Mouse (Mus musculus) cerebellum, postnatal 4 days (tissue): ENCODE measurements at regions not wholly inside any gene's neighbourhood (a gene's known extent, or its start where the extent isn't known, plus 50 kb on each side); places are given as distances from the start of the nearest gene placed in this dataset.
A peak's percentile ranks its signal among the peaks of the same experiment; 100 is the strongest.

Experiments used
- DNase-seq, 2 experiments: peaks; one replicate each; pipeline ENCODE4 v3.0.0; 2022; ENCODE audit warnings: low spot score in 2 of 2, mixed read lengths in 1 of 2

- no peak for DNase-seq
These were observed 331.3 kb upstream of the Mki67 start for GRCm38 (mm10) chr7:136047364-136047945.

- no peak for DNase-seq
These were observed 332.9 kb upstream of the Mki67 start for GRCm38 (mm10) chr7:136048925-136049586.

GRCm38 (mm10) chr7:136049587-136049930 is 333.4 kb upstream of the Mki67 start:
- DNase-seq, result no peak

GRCm38 (mm10) chr7:136050116-136050515 is 334.0 kb upstream of the Mki67 start:
- peak in 1 of 2 experiments; percentile 12 for DNase-seq

GRCm38 (mm10) chr7:136056876-136057484 is 340.8 kb upstream of the Mki67 start:
- DNase-seq, result no peak

- no peak for DNase-seq
These were observed 342.2 kb upstream of the Mki67 start for GRCm38 (mm10) chr7:136058319-136058718.

GRCm38 (mm10) chr7:136058751-136059681 is 342.9 kb upstream of the Mki67 start:
- DNase-seq, result no peak

GRCm38 (mm10) chr7:136059896-136060295 is 343.7 kb upstream of the Mki67 start:
- DNase-seq, result peak in 1 of 2 experiments; percentile 13

GRCm38 (mm10) chr7:136060339-136061073 is 344.3 kb upstream of the Mki67 start:
- DNase-seq, result peak; percentile 53 to 63

GRCm38 (mm10) chr7:136062658-136063057 is 346.5 kb upstream of the Mki67 start:
- DNase-seq, result no peak

- no peak for DNase-seq
These were observed 349.0 kb upstream of the Mki67 start for GRCm38 (mm10) chr7:136065038-136065678.

- DNase-seq, result no peak
These were observed 349.5 kb upstream of the Mki67 start for GRCm38 (mm10) chr7:136065679-136066055.

- DNase-seq, result peak in 1 of 2 experiments; percentile 22
These were observed 354.7 kb upstream of the Mki67 start for GRCm38 (mm10) chr7:136070881-136071280.

GRCm38 (mm10) chr7:136071331-136071730 is 355.2 kb upstream of the Mki67 start:
- DNase-seq, result no peak

GRCm38 (mm10) chr7:136073265-136073799 is 357.2 kb upstream of the Mki67 start:
- no peak for DNase-seq

- DNase-seq, result no peak
These were observed 357.9 kb upstream of the Mki67 start for GRCm38 (mm10) chr7:136074043-136074442.

- DNase-seq, result no peak
These were observed 365.5 kb upstream of the Mki67 start for GRCm38 (mm10) chr7:136081534-136082252.

- DNase-seq, result peak in 1 of 2 experiments; percentile 69
These were observed 366.2 kb upstream of the Mki67 start for GRCm38 (mm10) chr7:136082253-136082867.

- no peak for DNase-seq
These were observed 366.8 kb upstream of the Mki67 start for GRCm38 (mm10) chr7:136083005-136083404.
